Mouse (Mus musculus): ENCODE measurements at regions not wholly inside any gene's neighbourhood (a gene's known extent, or its start where the extent isn't known, plus 50 kb on each side); places are given as distances from the start of the nearest gene placed in this dataset.
"Not testable (repeated sequence)": the region's sequence is repeated elsewhere in the genome, so short reads cannot be mapped to it uniquely, and the experiment has no call there.

DNA sequence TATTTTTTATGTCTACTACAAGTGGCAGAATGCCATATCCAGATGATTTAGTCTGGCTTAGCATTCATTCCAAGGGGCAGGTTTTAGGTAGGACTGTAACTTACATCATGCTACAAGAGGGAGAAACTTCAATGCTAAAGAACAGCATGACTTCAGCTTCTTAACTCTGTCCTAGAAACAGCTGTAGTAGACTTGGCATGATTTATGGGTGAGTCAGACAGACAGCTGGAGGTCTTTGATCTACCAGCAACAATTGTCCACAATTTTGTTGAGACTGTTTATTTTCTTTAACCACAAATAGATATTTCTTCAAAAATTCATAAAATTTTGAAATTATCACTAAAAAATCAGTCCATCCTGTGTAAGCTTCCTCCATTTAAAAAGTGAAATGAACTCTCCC lies 781.7 kb upstream of the Man1a start:
- DNase-seq (ENCODE audit: inconsistent age in 2 of 2, low spot score in 1 of 2) = no peak

DNA sequence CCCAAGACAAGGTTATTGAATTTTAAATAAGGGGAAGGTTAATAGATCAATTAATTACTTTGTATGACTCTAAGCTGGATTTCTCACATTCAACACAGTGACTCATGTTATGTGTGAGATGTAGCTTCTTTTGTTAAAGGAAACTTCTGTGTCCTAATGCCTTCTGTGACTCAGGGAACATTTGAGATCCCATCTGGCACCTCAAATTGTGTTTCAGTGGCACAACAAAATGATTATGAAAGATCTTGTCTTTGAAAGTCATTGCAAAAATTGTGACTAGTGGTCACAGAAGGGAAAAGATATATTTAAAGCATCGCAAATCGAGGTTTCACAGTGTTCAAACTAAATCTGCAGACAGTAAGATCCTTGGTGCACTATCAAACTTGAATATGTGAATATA lies 765.2 kb upstream of the Man1a start:
- DNase-seq (ENCODE audit: inconsistent age in 2 of 2, low spot score in 1 of 2) = peak in 1 of 2 experiments; percentile 19

GRCm38 (mm10) chr10:54839008-54839407 lies 762.6 kb upstream of the Man1a start:
- no peak for DNase-seq (ENCODE audit: inconsistent age in 2 of 2, low spot score in 1 of 2)

- DNase-seq (ENCODE audit: inconsistent age in 2 of 2, low spot score in 1 of 2) = no peak
Observed at GRCm38 (mm10) chr10:54814604-54815122, 738.3 kb upstream of the Man1a start.

- no peak for DNase-seq (ENCODE audit: inconsistent age in 2 of 2, low spot score in 1 of 2)
Observed at GRCm38 (mm10) chr10:54799478-54800196, 723.2 kb upstream of the Man1a start.

DNA sequence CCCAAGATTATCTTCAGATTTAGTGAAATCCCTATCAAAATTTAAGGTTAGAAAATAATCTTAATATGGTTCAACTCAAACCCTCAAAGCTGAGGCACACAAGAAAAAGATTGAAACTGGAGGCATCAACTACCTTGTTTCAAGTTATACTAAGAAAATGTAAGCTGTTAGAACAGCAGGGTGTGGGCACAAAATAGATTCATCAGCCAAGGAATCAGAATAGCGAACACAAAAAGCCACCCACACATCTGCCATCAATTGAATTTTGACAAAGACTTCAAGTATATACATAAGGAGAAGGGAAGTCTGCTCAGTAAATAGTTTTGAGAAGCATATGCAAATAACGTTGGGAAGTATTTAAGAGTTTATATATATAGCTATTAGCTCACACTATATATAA lies 720.9 kb upstream of the Man1a start:
- DNase-seq (ENCODE audit: inconsistent age in 2 of 2, low spot score in 1 of 2) = no peak

DNA sequence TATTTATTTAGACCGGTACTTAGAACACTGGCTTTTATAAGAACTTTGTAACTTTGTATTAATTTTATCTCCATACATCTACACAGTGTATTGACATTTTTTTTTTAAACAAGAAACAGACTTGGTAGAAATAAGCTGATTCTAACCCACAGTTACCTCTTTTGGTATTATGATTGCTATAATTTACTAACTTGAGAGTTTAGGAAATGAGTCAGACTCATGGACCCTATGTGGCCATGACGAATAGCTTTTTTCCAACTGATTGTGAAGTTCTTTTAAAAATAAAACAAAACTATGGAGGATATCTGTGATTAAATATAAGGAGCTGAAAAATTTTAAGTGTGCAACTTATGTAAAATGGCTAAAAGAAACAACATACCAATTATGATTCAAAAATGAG lies 684.7 kb upstream of the Man1a start:
- DNase-seq (ENCODE audit: inconsistent age in 2 of 2, low spot score in 1 of 2) = no peak

- DNase-seq (ENCODE audit: inconsistent age in 2 of 2, low spot score in 1 of 2) = no peak
Observed at GRCm38 (mm10) chr10:54749239-54749638, 672.8 kb upstream of the Man1a start.

- no peak for DNase-seq (ENCODE audit: inconsistent age in 2 of 2, low spot score in 1 of 2)
Observed at GRCm38 (mm10) chr10:54737108-54737507, 660.7 kb upstream of the Man1a start.

GRCm38 (mm10) chr10:54712684-54713083 lies 636.3 kb upstream of the Man1a start:
- no peak for DNase-seq (ENCODE audit: inconsistent age in 2 of 2, low spot score in 1 of 2)

DNA sequence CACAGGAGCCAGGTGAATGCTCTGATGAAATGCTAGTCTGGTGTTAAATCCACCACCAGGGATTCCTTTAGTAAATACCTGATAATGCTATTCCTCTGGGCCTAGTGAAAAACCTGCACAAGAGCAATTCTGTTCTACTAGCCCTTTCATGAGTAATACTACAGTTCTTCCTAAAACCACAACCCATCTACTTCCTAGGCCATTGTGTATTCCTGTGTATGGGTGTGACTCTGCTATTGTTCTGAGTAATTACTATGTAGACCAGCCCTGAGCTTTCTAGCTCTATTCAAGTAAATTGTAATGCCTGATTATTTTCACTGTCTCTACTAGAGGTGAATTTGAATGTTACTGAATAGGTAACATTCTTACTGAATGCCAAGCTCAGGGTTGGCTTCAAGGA lies 591.4 kb upstream of the Man1a start:
- not testable (repeated sequence) for DNase-seq (ENCODE audit: inconsistent age in 2 of 2, low spot score in 1 of 2)
